Mouse (Mus musculus): ENCODE data around the gene Ak4. TPM values are rescaled to one million over a fixed set of nuclear protein-coding genes. Genes with fewer than 3 reads are reported as not detected.

Ak4 gene
- total and polyA plus RNA-seq, 2 experiments from 2014 or later = 5.3 to 18.4 TPM

GRCm38 (mm10) chr4:101450150-101450780 lies 31.2 kb downstream of the Ak4 start:
- H3K4me3 ChIP-seq (ENCODE audit: low read depth, low read length) = no peak overlapping the region
- H3K4me2 ChIP-seq (ENCODE audit: low read depth, low read length) = peak overlapping the region; percentile 17; the same call in 1 of the 2 replicates
- H3K36me3 ChIP-seq (replicated peaks; ENCODE audit: control insufficient read depth, insufficient read depth, low read length) = no peaks in the 10 kb centered on the region
- H3K4me1 ChIP-seq (ENCODE audit: control insufficient read depth, insufficient read depth) = 0 out of 2 replicates have a peak, but pooled peaks cover 10% of the 10 kb centered on the region
- no peak overlapping the region for H3K27ac ChIP-seq (ENCODE audit: low read depth)
- DNase-seq (ENCODE audit: low spot score) = no peak
- no peak for ATAC-seq (ENCODE audit: insufficient read depth, low read depth)
- TF ChIP-seq EP300 (IDR thresholded peaks at IDR 0.05; ENCODE audit: low read depth) (no peak), CTCF (IDR thresholded peaks at IDR 0.05; ENCODE audit: low read depth) (no peak)
- H3K9me3 ChIP-seq (replicated peaks; ENCODE audit: control insufficient read depth, low read length) = no peaks in the 10 kb centered on the region
- no peak overlapping the region for H3K9ac ChIP-seq (replicated peaks; ENCODE audit: low read depth, low read length)
- no peaks in the 10 kb centered on the region for H3K27me3 ChIP-seq (ENCODE audit: control insufficient read depth, insufficient read depth, low read length)
- 74% methylated on average over 20 of the region's 20 CpGs for WGBS

GRCm38 (mm10) chr4:101451089-101451488 lies 32.0 kb downstream of the Ak4 start:
- 69% methylated on average over 4 of the region's 4 CpGs for WGBS
- Histone ChIP-seq H3K4me1 (ENCODE audit: control insufficient read depth, insufficient read depth) (peaks cover 10% of the 10 kb centered on the region; the same call in 1 of the 2 replicates), H3K27me3 (ENCODE audit: control insufficient read depth, insufficient read depth, low read length) (no peaks in the 10 kb centered on the region), H3K9ac (replicated peaks; ENCODE audit: low read depth, low read length) (no peak overlapping the region), H3K4me3 (ENCODE audit: low read depth, low read length) (no peak overlapping the region), H3K27ac (ENCODE audit: low read depth) (no peak overlapping the region), H3K36me3 (replicated peaks; ENCODE audit: control insufficient read depth, insufficient read depth, low read length) (no peaks in the 10 kb centered on the region), H3K9me3 (replicated peaks; ENCODE audit: control insufficient read depth, low read length) (no peaks in the 10 kb centered on the region), H3K4me2 (ENCODE audit: low read depth, low read length) (no peak overlapping the region)
- TF ChIP-seq EP300 (IDR thresholded peaks at IDR 0.05; ENCODE audit: low read depth) = no peak
- TF ChIP-seq CTCF (IDR thresholded peaks at IDR 0.05; ENCODE audit: low read depth) = no peak
- no peak for ATAC-seq (ENCODE audit: insufficient read depth, low read depth)
- no peak for DNase-seq (ENCODE audit: low spot score)

GRCm38 (mm10) chr4:101452829-101453228 lies 33.8 kb downstream of the Ak4 start:
- no peak overlapping the region for H3K9ac ChIP-seq (replicated peaks; ENCODE audit: low read depth, low read length)
- WGBS = 87% methylated on average over 9 of the region's 9 CpGs
- H3K4me3 ChIP-seq (ENCODE audit: low read depth, low read length) = no peak overlapping the region
- H3K27ac ChIP-seq (ENCODE audit: low read depth) = no peak overlapping the region
- H3K27me3 ChIP-seq (ENCODE audit: control insufficient read depth, insufficient read depth, low read length) = no peaks in the 10 kb centered on the region
- no peak for DNase-seq (ENCODE audit: low spot score)
- TF ChIP-seq EP300 (IDR thresholded peaks at IDR 0.05; ENCODE audit: low read depth) = no peak
- no peak for TF ChIP-seq CTCF (IDR thresholded peaks at IDR 0.05; ENCODE audit: low read depth)
- no peak overlapping the region for H3K4me2 ChIP-seq (ENCODE audit: low read depth, low read length)
- H3K9me3 ChIP-seq (replicated peaks; ENCODE audit: control insufficient read depth, low read length) = no peaks in the 10 kb centered on the region
- peaks cover 15% of the 10 kb centered on the region; the same call in 1 of the 2 replicates for H3K4me1 ChIP-seq (ENCODE audit: control insufficient read depth, insufficient read depth)
- no peak for ATAC-seq (ENCODE audit: insufficient read depth, low read depth)
- H3K36me3 ChIP-seq (replicated peaks; ENCODE audit: control insufficient read depth, insufficient read depth, low read length) = no peaks in the 10 kb centered on the region

GRCm38 (mm10) chr4:101457176-101457575 lies 38.1 kb downstream of the Ak4 start:
- no peaks in the 10 kb centered on the region for H3K9me3 ChIP-seq (replicated peaks; ENCODE audit: control insufficient read depth, low read length)
- no peaks in the 10 kb centered on the region for H3K27me3 ChIP-seq (ENCODE audit: control insufficient read depth, insufficient read depth, low read length)
- H3K36me3 ChIP-seq (replicated peaks; ENCODE audit: control insufficient read depth, insufficient read depth, low read length) = peaks cover 9% of the 10 kb centered on the region; the same call in 1 of the 2 replicates
- no peak for TF ChIP-seq CTCF (IDR thresholded peaks at IDR 0.05; ENCODE audit: low read depth)
- TF ChIP-seq EP300 (IDR thresholded peaks at IDR 0.05; ENCODE audit: low read depth) = no peak
- H3K4me2 ChIP-seq (ENCODE audit: low read depth, low read length) = no peak overlapping the region
- H3K4me1 ChIP-seq (ENCODE audit: control insufficient read depth, insufficient read depth) = peaks cover 5% of the 10 kb centered on the region; the same call in 1 of the 2 replicates
- H3K9ac ChIP-seq (replicated peaks; ENCODE audit: low read depth, low read length) = no peak overlapping the region
- WGBS = 77% methylated on average over 8 of the region's 8 CpGs
- ATAC-seq (ENCODE audit: insufficient read depth, low read depth) (no peak), DNase-seq (ENCODE audit: low spot score) (no peak)
- H3K27ac ChIP-seq (ENCODE audit: low read depth) = no peak overlapping the region
- no peak overlapping the region for H3K4me3 ChIP-seq (ENCODE audit: low read depth, low read length)

- Histone ChIP-seq H3K4me3 (ENCODE audit: low read depth, low read length) (no peak overlapping the region), H3K9ac (replicated peaks; ENCODE audit: low read depth, low read length) (no peak overlapping the region), H3K4me1 (ENCODE audit: control insufficient read depth, insufficient read depth) (peaks cover 5% of the 10 kb centered on the region; the same call in 1 of the 2 replicates), H3K36me3 (replicated peaks; ENCODE audit: control insufficient read depth, insufficient read depth, low read length) (peaks cover 9% of the 10 kb centered on the region; the same call in 1 of the 2 replicates), H3K4me2 (ENCODE audit: low read depth, low read length) (no peak overlapping the region), H3K27ac (ENCODE audit: low read depth) (no peak overlapping the region), H3K27me3 (ENCODE audit: control insufficient read depth, insufficient read depth, low read length) (no peaks in the 10 kb centered on the region), H3K9me3 (replicated peaks; ENCODE audit: control insufficient read depth, low read length) (no peaks in the 10 kb centered on the region)
- TF ChIP-seq EP300 (IDR thresholded peaks at IDR 0.05; ENCODE audit: low read depth) (no peak), CTCF (IDR thresholded peaks at IDR 0.05; ENCODE audit: low read depth) (peak; percentile 74)
- DNase-seq (ENCODE audit: low spot score) (peak; percentile 62), ATAC-seq (ENCODE audit: insufficient read depth, low read depth) (no peak)
- WGBS = 34% methylated on average over 2 of the region's 2 CpGs
These were observed 39.3 kb downstream of the Ak4 start for GRCm38 (mm10) chr4:101458341-101458740.

Measured in heart, postnatal 0 days (tissue).